Mouse (Mus musculus): ENCODE results near the gene Ms4a14.
"Not testable (repeated sequence)": the region's sequence is repeated elsewhere in the genome, so short reads cannot be mapped to it uniquely, and the experiment has no call there.

The Ms4a14 gene

DNA sequence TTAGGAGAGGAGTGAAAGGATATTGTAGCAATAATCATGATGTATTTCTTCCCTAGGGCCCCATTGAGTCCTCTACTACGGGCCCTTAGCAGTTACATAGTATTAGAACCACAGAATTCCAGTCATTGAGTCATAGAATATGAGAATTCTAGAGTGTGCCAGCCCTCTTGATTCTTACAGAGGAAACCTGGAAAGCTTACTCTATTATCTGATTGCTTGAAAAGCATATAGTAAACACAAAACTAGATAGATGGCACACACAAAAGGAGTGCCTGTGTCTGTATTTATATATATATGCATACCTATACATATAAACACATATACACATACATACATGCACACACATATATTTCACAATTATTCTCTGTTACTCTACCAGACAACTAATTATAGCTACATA lies at the start of gene Ms4a14:
TSS of gene Ms4a14 (minus strand) at position 101 of the 400 bp plus-strand sequence.
- no peak for DNase-seq (ENCODE audit: low read depth)

- DNase-seq (ENCODE audit: low read depth), result no peak
Measured at GRCm38 (mm10) chr19:11362002-11362401, 47.7 kb upstream of the Ms4a14 start.

DNA sequence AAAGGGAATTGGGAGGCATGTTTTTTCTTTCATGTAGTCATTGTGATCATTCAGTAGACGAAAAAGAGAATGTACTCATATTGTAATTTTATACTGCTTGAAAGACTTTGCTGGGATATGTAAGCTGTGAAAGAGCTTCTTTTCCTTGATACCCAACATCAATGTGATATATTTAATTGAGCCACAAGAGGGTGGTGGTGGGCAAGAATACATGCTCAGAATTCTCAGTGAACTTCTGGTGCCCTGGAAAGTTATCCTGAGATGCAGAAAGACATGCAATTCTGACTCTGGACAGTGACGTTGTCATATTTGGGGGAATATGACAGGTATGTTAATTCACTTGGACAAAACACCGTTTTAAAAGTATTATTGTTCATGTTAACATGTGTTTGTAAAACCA lies 45.9 kb upstream of the Ms4a14 start:
- DNase-seq (ENCODE audit: low read depth), result no peak

GRCm38 (mm10) chr19:11355730-11356129 lies 41.5 kb upstream of the Ms4a14 start:
- no peak for DNase-seq (ENCODE audit: low read depth)

- DNase-seq (ENCODE audit: low read depth), result no peak
Measured at GRCm38 (mm10) chr19:11351878-11352277, 37.6 kb upstream of the Ms4a14 start.

GRCm38 (mm10) chr19:11349698-11350481 lies 35.6 kb upstream of the Ms4a14 start:
- DNase-seq (ENCODE audit: low read depth), result no peak

DNA sequence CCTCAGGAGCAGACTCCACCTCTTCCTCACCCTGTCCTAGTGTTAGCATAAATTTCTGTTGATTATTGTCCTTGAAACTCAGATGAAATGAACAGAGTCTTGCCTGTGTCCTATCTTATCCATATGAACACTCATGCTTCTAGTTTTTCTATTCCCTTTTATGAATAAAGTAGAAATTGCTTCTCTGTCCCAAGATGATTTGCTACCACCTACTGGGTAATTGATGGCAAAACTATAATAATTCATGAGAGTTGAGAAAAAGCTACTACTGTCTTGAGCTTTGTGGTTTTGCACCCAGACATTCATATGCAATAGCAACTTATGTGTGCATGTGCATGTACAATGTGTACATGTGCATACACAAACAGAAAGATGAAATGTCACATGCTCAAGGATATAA lies 29.7 kb upstream of the Ms4a14 start:
- no peak for DNase-seq (ENCODE audit: low read depth)

- DNase-seq (ENCODE audit: low read depth), result no peak
Measured at GRCm38 (mm10) chr19:11343147-11343546, 28.9 kb upstream of the Ms4a14 start.

- no peak for DNase-seq (ENCODE audit: low read depth)
Measured at GRCm38 (mm10) chr19:11335932-11336331, 21.7 kb upstream of the Ms4a14 start, which contains the start of gene Ms4a7. Gene Ms4a7 (minus strand): TSS chr19:11336146.

DNA sequence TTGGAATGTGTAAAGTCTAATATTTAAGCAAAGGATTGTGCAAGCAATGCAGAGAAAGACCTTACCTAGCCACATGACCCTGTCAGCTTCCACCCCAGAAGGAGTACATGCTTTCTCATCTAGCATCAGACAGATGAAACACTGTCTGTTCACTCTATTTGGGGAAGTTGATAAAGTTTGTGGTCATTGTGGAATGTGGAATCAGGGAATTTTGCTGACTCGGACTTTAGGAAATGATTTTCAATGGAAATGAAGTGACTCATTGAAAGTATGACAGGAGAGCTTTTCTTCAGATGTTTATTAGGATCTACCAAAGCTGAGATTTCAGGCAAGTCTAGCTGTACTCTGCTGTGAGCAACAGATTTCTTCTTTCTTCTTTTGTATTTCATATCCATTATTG lies 6.9 kb upstream of the Ms4a14 start:
- no peak for DNase-seq (ENCODE audit: low read depth)

DNA sequence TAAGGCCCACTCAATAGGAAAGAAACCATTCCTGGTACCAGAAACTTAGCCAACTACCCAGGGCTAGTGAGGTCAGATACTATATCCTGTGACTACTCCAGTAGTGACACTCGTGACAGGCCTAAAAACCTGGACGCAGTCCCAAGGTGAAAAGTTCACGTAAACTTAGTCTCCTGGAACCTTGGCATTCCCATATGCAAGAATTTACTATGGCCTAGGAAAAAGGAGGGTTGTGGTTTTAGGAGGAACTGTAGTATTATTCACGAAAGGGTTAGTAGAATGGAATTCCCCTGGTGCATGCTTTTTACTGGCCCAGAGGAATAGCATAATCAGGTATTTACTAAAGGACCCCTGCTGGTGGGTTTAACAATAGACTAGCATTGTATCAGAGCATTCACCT lies 2.5 kb upstream of the Ms4a14 start:
- DNase-seq (ENCODE audit: low read depth), result no peak

- no peak for DNase-seq (ENCODE audit: low read depth)
Measured at GRCm38 (mm10) chr19:11308888-11309287, 5.4 kb downstream of the Ms4a14 start.

DNA sequence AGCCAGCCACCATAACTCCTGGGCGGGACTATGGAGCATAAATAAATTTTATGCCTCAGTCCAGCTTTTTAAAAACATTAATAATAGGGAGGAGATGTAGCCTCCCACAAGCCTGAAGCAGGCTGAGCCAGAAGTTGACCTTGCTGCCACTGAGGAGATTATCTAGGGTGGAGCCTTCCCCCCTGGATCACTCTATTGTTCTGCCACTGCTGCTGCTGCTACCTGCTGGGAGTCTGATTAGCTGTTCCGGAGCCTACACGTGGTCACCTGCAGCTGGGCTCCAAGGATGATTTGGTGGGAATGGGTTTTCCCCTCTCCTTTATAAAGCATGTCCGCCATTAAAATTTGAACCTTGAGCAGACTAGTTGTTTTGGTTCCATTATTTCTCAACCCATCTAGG lies 14.7 kb downstream of the Ms4a14 start:
- DNase-seq (ENCODE audit: low read depth), result not testable (repeated sequence)

DNA sequence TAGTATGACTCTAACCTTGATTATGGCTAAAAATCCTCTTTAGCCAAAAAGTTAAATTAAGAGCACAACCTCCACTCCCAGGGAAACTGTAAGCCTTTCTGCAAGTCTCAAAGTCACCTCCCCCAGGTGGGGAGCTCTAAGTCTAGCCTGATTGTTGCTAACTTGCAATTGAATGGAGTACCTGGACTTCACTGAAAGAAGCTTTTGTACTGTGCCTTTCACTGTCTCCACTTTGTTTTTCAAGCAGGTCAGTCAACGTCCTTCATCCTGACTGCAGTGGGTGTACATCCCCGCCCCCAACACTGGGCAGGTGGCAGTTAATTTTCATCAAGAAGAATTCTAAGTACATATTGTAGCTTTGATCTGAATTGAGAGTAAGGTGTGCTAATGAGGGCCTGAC lies 15.3 kb downstream of the Ms4a14 start:
- DNase-seq (ENCODE audit: low read depth), result no peak

DNA sequence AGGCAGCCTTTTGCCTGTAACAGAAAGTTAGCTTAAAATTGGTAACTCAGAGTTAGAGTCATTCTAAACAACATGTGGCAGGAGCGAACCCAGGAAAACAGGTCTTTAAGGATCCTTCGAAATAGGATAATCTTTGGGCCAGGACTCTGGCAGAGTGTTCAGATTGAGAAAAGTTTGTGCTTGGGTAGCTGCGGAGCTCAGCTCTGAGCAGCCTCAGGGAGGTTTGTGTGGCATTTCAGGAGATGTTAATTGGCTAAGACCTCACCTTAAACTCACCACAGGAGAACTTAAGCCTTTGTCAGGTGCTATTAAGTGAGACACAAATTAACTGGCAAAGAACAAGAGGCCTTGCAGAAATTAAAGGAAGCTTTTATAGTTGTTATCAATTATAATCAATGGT lies 20.6 kb downstream of the Ms4a14 start:
- DNase-seq (ENCODE audit: low read depth), result not testable (repeated sequence)

DNA sequence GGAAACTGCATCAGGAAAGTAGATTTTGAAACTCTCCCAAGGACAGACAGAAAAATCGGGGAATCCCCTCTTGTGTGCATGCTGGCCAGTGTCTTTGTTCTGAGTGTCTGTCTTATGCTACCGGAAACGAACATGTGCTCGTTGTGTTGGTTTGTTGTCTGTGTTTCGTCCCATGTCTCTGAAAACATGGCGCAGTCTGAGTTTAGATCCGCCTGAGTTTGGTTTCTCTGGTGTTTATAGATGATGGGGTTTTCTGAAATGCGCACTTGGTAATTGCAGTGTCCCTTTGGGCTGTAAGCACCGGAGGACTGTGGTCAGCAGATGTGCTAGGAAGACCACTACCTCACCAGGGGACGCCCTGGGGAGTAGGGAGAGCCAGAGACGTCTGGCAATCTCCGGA lies 21.3 kb downstream of the Ms4a14 start:
- no peak for DNase-seq (ENCODE audit: low read depth)

DNA sequence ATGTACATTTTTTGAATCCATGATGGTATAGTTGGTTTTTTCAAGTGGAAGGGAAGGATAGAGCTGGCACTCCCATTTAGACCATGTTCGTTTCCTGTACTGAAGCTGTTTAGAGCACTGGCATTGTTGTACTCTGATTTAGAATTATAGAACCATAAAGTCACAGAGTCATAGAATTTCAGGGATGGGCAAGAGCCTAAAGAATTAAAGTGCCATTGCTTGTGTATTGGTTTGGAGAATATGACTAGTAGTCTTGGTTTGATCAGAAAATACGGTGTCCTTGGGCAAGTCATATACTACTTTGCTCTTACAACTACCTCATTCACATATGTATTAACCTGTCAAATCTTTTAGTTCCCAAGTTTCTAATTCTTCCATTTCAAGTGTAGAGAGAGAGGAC lies 30.5 kb downstream of the Ms4a14 start, which contains the start of gene Ms4a5:
TSS of gene Ms4a5 (minus strand) at position 101 of the 400 bp plus-strand sequence.
- no peak for DNase-seq (ENCODE audit: low read depth)

DNA sequence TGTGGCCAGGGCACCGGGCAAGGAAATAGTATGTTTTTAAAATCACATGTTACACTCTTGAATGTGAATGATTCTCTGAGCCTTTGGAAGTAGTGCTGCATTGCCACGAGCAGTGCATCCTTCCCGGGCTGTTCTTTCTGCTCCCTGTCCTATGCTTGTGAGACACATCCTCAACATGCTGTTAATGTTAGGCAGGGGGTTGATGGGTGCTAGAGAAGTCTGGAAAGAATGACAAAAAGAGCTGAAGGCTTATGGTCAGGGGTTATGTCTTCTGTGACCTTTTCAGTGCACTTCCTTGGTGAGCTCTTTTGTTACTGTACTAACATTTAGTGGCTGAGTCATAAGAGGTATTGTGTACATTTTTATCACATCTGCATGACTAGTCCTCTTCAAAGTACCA lies 34.0 kb downstream of the Ms4a14 start:
- DNase-seq (ENCODE audit: low read depth), result no peak

DNA sequence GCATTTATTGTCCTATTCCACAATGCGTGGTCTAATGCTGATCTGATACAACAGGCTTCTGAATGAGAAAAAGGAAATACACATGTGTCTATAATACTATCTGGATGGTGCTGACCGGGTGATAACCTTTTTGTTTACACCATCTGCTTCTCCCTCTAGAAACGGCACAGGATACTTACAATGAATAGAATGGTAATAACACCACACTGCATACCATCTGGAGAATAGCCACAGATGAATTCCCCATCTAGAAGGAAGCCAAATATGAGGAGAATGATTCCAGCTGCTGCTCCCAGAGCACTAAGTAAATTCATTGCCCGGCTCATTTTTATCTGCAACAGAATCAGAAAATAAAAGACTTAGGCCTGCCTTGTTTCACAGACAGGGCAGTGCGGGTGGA lies 37.8 kb downstream of the Ms4a14 start:
- no peak for DNase-seq (ENCODE audit: low read depth)

DNA sequence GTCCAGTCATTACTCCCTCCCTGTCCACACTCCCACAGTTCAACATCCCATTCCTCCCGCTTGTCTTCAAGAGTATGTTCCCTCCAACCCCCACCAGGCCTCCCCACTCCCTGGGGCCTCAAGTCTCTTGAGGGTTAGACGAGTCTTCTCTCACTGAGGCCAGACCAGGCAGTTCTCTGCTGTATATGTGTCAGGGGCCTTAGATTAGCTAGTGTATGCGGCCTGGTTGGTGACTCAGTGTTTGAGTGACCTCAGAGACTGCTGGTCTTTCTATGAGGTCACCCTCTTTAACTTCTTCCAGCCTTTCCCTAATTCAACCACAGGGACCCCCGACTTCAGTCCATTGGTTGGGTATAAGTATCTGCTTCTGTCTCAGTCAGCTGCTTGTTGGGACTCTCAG lies 47.3 kb downstream of the Ms4a14 start:
- DNase-seq (ENCODE audit: low read depth), result no peak

GRCm38 (mm10) chr19:11266052-11266845 lies 48.0 kb downstream of the Ms4a14 start, which contains the start of gene Ms4a1:
Gene Ms4a1 (minus strand): TSS chr19:11266241.
- DNase-seq (ENCODE audit: low read depth), result no peak

GRCm38 (mm10) chr19:11264602-11265185 lies 49.6 kb downstream of the Ms4a14 start:
- DNase-seq (ENCODE audit: low read depth), result no peak

GRCm38 (mm10) chr19:11263549-11263948 lies 50.7 kb downstream of the Ms4a14 start:
- DNase-seq (ENCODE audit: low read depth), result no peak
